Mouse (Mus musculus): ENCODE data around the gene Gm12355.
"Not testable (repeated sequence)": the region's sequence is repeated elsewhere in the genome, so short reads cannot be mapped to it uniquely, and the experiment has no call there.

Gene Gm12355

GRCm38 (mm10) chr11:98625611-98626410 is at the start of gene Gm12355, which contains the start of gene Gsdma3:
Gene Gm12355 (minus strand): TSS chr11:98625661.
Gene Gsdma3 (plus strand): TSS chr11:98626360.
- no peak for DNase-seq

- peak; percentile 64 to 75 for DNase-seq
Observed at GRCm38 (mm10) chr11:98673136-98673535, 47.7 kb upstream of the Gm12355 start.

GRCm38 (mm10) chr11:98672482-98672881 is 47.0 kb upstream of the Gm12355 start:
- DNase-seq, result no peak

- DNase-seq, result no peak
Observed at GRCm38 (mm10) chr11:98671857-98672256, 46.4 kb upstream of the Gm12355 start.

- DNase-seq, result no peak
Observed at GRCm38 (mm10) chr11:98671284-98671815, 45.9 kb upstream of the Gm12355 start.

GRCm38 (mm10) chr11:98668984-98669383 is 43.5 kb upstream of the Gm12355 start:
- no peak for DNase-seq

GRCm38 (mm10) chr11:98664091-98664490 is 38.6 kb upstream of the Gm12355 start, which contains the start of gene Gsdma:
Gene Gsdma (plus strand): TSS chr11:98664351.
- no peak for DNase-seq

GRCm38 (mm10) chr11:98660517-98660916 is 35.1 kb upstream of the Gm12355 start:
- DNase-seq, result peak; percentile 56

GRCm38 (mm10) chr11:98655076-98655475 is 29.6 kb upstream of the Gm12355 start:
- DNase-seq, result peak; percentile 58 to 76

GRCm38 (mm10) chr11:98646459-98646858 is 21.0 kb upstream of the Gm12355 start, which contains the start of gene Gsdma2:
Gene Gsdma2 (plus strand): TSS chr11:98646759.
- DNase-seq, result no peak

- no peak for DNase-seq
Observed at GRCm38 (mm10) chr11:98645946-98646345, 20.5 kb upstream of the Gm12355 start.

GRCm38 (mm10) chr11:98644757-98645156 is 19.3 kb upstream of the Gm12355 start:
- DNase-seq, result no peak

- DNase-seq, result no peak
Observed at GRCm38 (mm10) chr11:98640091-98640490, 14.6 kb upstream of the Gm12355 start.

- no peak for DNase-seq
Observed at GRCm38 (mm10) chr11:98637501-98637900, 12.0 kb upstream of the Gm12355 start.

- DNase-seq, result peak; percentile 15 to 43
Observed at GRCm38 (mm10) chr11:98635312-98635970, 10.0 kb upstream of the Gm12355 start.

GRCm38 (mm10) chr11:98630646-98631045 is 5.2 kb upstream of the Gm12355 start:
- DNase-seq, result no peak

GRCm38 (mm10) chr11:98628706-98629105 is 3.2 kb upstream of the Gm12355 start:
- DNase-seq, result no peak

GRCm38 (mm10) chr11:98624381-98624780 is 1.1 kb downstream of the Gm12355 start:
- not testable (repeated sequence) for DNase-seq

GRCm38 (mm10) chr11:98623981-98624380 is 1.5 kb downstream of the Gm12355 start:
- not testable (repeated sequence) for DNase-seq

GRCm38 (mm10) chr11:98620791-98621190 is 4.7 kb downstream of the Gm12355 start:
- DNase-seq, result no peak

- peak; percentile 45 to 60 for DNase-seq
Observed at GRCm38 (mm10) chr11:98606763-98607162, 18.7 kb downstream of the Gm12355 start.

- not testable (repeated sequence) for DNase-seq
Observed at GRCm38 (mm10) chr11:98604911-98605310, 20.6 kb downstream of the Gm12355 start.

- no peak for DNase-seq
Observed at GRCm38 (mm10) chr11:98603953-98604352, 21.5 kb downstream of the Gm12355 start.

Data from cerebellum, postnatal 14 days (tissue).